ENCODE assay signal across 22 mouse cellular contexts in the genomic region with DNA sequence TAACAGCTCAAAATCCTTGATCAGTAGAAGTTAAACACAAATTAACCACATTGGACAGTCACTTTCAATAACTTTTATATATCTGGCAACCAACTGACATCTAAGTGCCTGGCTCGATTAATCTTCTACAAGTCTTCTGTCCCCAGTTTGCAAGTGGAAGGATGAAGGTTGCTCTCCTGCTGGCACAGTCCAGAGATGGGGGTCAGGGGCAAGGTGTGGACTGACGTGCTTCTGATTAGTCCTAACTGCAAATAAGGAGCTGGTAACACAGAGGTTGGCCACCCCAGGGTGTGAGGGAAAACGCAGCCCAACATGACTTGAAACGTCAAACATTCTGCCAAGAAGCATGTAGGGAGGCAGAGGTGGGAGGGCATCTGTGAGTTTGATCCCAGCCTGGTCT. TPM values are rescaled to one million over a fixed set of nuclear protein-coding genes. Genes with fewer than 3 reads are reported as not detected.
DNase-seq lines count a peak whose midpoint lies in the region; TF ChIP-seq lines count a peak whose summit lies in the region.
"Had no signal": no experiment of that assay in that cellular context is flagged by ENCODE, and none has a peak within 500 bp of the region (broad histone marks: within the 10 kb centered on the region; RNA-seq: fewer than 3 reads in every experiment).

No protein-coding gene starts in this region.

- 45% methylated on average over 4 of the region's 4 CpGs for WGBS in kidney, adult 2 months

- no peak overlapping the region for H3K4me3 ChIP-seq in kidney, adult 2 months (ENCODE audit: insufficient read depth, low read depth, low read length)
- H3K4me3 ChIP-seq: embryonic facial prominence, embryonic 13.5 days; embryonic facial prominence, embryonic 15.5 days; erythroblast, embryonic 14.5 days; forebrain, embryonic 10.5 days; forebrain, embryonic 12.5 days had no signal

- TF ChIP-seq POLR2A in kidney, adult 2 months (IDR thresholded peaks at IDR 0.05; ENCODE audit: low read depth, low read length), result no peak

- no peak for TF ChIP-seq CTCF in kidney, adult 2 months (conservative IDR thresholded peaks at IDR 0.05; ENCODE audit: insufficient read depth, insufficient read length, low read depth, low read length)

- no peaks in the 10 kb centered on the region for H3K27me3 ChIP-seq in kidney, adult 2 months (replicated peaks; ENCODE audit: control insufficient read depth, insufficient read depth, low read length)
- H3K27me3 ChIP-seq: embryonic facial prominence, embryonic 13.5 days; embryonic facial prominence, embryonic 15.5 days; forebrain, embryonic 12.5 days had no signal

- peak overlapping the region; percentile 42; the same call in 1 of the 2 replicates for H3K27ac ChIP-seq in kidney, adult 2 months (ENCODE audit: insufficient read depth, low read depth, low read length)
- H3K27ac ChIP-seq: embryonic facial prominence, embryonic 13.5 days; embryonic facial prominence, embryonic 15.5 days; forebrain, embryonic 10.5 days; forebrain, embryonic 12.5 days had no signal

- H3K36me3 ChIP-seq in kidney, adult 2 months (ENCODE audit: control insufficient read depth, insufficient read depth, low read length), result no peaks in the 10 kb centered on the region
- H3K36me3 ChIP-seq: embryonic facial prominence, embryonic 13.5 days; embryonic facial prominence, embryonic 15.5 days; forebrain, embryonic 10.5 days; forebrain, embryonic 12.5 days had no signal

- DNase-seq in kidney, adult 2 months, result peak; percentile 47
- DNase-seq in kidney, postnatal 4 days, result no peak
- DNase-seq in kidney, adult 9 months, result peak; percentile 71
- DNase-seq in kidney, postnatal 14 days, result no peak
- peak; percentile 11 to 24 for DNase-seq in kidney, postnatal 36 days
- DNase-seq in kidney, postnatal 10 days, result no peak
- DNase-seq: adrenal gland, postnatal 10 days; adrenal gland, postnatal 25 days; cerebellum, adult 11 months; cerebellum, adult 18-20 months; cerebellum, adult 8-10 months; cerebellum, adult 9-11 months; cerebellum, postnatal 14 days; cerebellum, postnatal 36 days; embryo, embryonic 11 days had no signal

- no peaks in the 10 kb centered on the region; the same call in 1 of the 2 replicates for H3K4me1 ChIP-seq in kidney, adult 2 months (ENCODE audit: control insufficient read depth, insufficient read depth, low read length)
- H3K4me1 ChIP-seq: embryonic facial prominence, embryonic 13.5 days; embryonic facial prominence, embryonic 15.5 days; forebrain, embryonic 10.5 days; forebrain, embryonic 12.5 days had no signal

RNA-seq across cellular contexts. Expression of a gene that starts 12.7 kb away (rescaled TPM):
- not detected in 2 replicates for polyA plus RNA-seq in kidney, adult 2 months (2012; rRNA removed)
- polyA plus RNA-seq: adrenal gland, adult 2 months; C2C12; embryonic facial prominence, embryonic 13.5 days; erythroblast, embryonic 14.5 days had no signal

RNA-seq across cellular contexts. Expression of a gene that starts 17.0 kb away (rescaled TPM):
- polyA plus RNA-seq in kidney, adult 2 months (2012; rRNA removed), result 10.4 and 10.5 TPM in 2 replicates

RNA-seq across cellular contexts. Expression of a gene that starts 47.9 kb away (rescaled TPM):
- polyA plus RNA-seq in kidney, adult 2 months (2012; rRNA removed), result 21.0 and 25.2 TPM in 2 replicates

Comparison
In these comparisons a context has a peak if more than half of its experiments do, and no peak if none do; other contexts are left out.
1. DNase-seq: peak in kidney, adult 2 months (single experiment), kidney, adult 9 months (single experiment) and kidney, postnatal 36 days (2 of 2); none in kidney, postnatal 4 days (0 of 2), kidney, postnatal 14 days (single experiment) and kidney, postnatal 10 days (single experiment).